9 mouse cellular contexts compared by ENCODE assay signal in genomic region chr10:60105391-60106145, GRCm38 (mm10). TPM values are rescaled to one million over a fixed set of nuclear protein-coding genes. Genes with fewer than 3 reads are reported as not detected.
DNase-seq lines count a peak whose midpoint lies in the region; ATAC-seq and TF ChIP-seq lines count a peak whose summit lies in the region.
"Had no signal": no experiment of that assay in that cellular context is flagged by ENCODE, and none has a peak within 500 bp of the region (broad histone marks: within the 10 kb centered on the region; RNA-seq: fewer than 3 reads in every experiment).

No protein-coding gene starts in this region.

- H3K9ac ChIP-seq in limb, embryonic 14.5 days (ENCODE audit: low read depth, low read length, severe bottlenecking) = peak overlapping the region; percentile 66; the same call in 1 of the 2 replicates
- no peak overlapping the region for H3K9ac ChIP-seq in stomach, postnatal 0 days (ENCODE audit: low read length)
- H3K9ac ChIP-seq: liver, embryonic 15.5 days had no signal

- H3K27ac ChIP-seq in limb, embryonic 14.5 days (replicated peaks; ENCODE audit: low read depth, low read length) = no peak overlapping the region
- no peak overlapping the region for H3K27ac ChIP-seq in stomach, postnatal 0 days (replicated peaks)
- H3K27ac ChIP-seq: liver, embryonic 15.5 days had no signal

- TF ChIP-seq POLR2A in limb, embryonic 14.5 days (IDR thresholded peaks at IDR 0.05; ENCODE audit: borderline replicate concordance, extremely low read depth, insufficient read depth, insufficient read length) = no peak

- H3K4me2 ChIP-seq in limb, embryonic 14.5 days (replicated peaks; ENCODE audit: low read depth, low read length, severe bottlenecking) = peak overlapping the region; percentile 93
- peak overlapping the region; percentile 97; the same call in 1 of the 2 replicates for H3K4me2 ChIP-seq in stomach, postnatal 0 days (replicated peaks; ENCODE audit: low read depth)

- H3K4me1 ChIP-seq in megakaryocyte, embryonic 14.5 days = peaks cover 20% of the 10 kb centered on the region
- H3K4me1 ChIP-seq in limb, embryonic 14.5 days (ENCODE audit: control insufficient read depth, insufficient read depth, low read length) = peaks cover 6% of the 10 kb centered on the region
- H3K4me1 ChIP-seq in stomach, postnatal 0 days (replicated peaks; ENCODE audit: control insufficient read depth, insufficient read depth) = 0 out of 2 replicates have a peak, but pooled peaks cover 5% of the 10 kb centered on the region

- TF ChIP-seq EP300 in stomach, postnatal 0 days (optimal IDR thresholded peaks at IDR 0.05) = no peak

- peaks cover 19% of the 10 kb centered on the region for H3K36me3 ChIP-seq in megakaryocyte, embryonic 14.5 days (replicated peaks; ENCODE audit: low read length)
- no peaks in the 10 kb centered on the region for H3K36me3 ChIP-seq in limb, embryonic 14.5 days (ENCODE audit: control insufficient read depth, insufficient read depth, low read length)
- H3K36me3 ChIP-seq in stomach, postnatal 0 days (ENCODE audit: control insufficient read depth, insufficient read depth, low read length) = no peaks in the 10 kb centered on the region
- H3K36me3 ChIP-seq: liver, embryonic 15.5 days had no signal

- 17% methylated on average over 18 of the region's 20 CpGs for WGBS in limb, embryonic 14.5 days
- 47% methylated on average over 20 of the region's 20 CpGs for WGBS in stomach, postnatal 0 days

- H3K4me3 ChIP-seq in megakaryocyte, embryonic 14.5 days (replicated peaks) = peak overlapping the region; percentile 56
- peak overlapping the region; percentile 59 for H3K4me3 ChIP-seq in limb, embryonic 14.5 days (replicated peaks; ENCODE audit: low read length)
- H3K4me3 ChIP-seq in stomach, postnatal 0 days (ENCODE audit: low read depth, low read length) = peak overlapping the region; percentile 56; the same call in 1 of the 2 replicates

- no peaks in the 10 kb centered on the region for H3K9me3 ChIP-seq in megakaryocyte, embryonic 14.5 days
- no peaks in the 10 kb centered on the region for H3K9me3 ChIP-seq in limb, embryonic 14.5 days (ENCODE audit: control insufficient read depth, low read length)
- no peaks in the 10 kb centered on the region for H3K9me3 ChIP-seq in stomach, postnatal 0 days (ENCODE audit: control insufficient read depth, low read length)
- H3K9me3 ChIP-seq: liver, embryonic 15.5 days had no signal

- DNase-seq in cerebellum, adult 9-10 months = peak; percentile 49
- DNase-seq in cerebellum, postnatal 4 days (ENCODE audit: low spot score in 2 of 2) = no peak
- no peak for DNase-seq in limb, embryonic 14.5 days (ENCODE audit: low spot score)
- no peak for DNase-seq in stomach, postnatal 0 days (ENCODE audit: low spot score)
- no peak for DNase-seq in urinary bladder, adult 2 months (ENCODE audit: low spot score)
- DNase-seq in right cerebral cortex, adult 18-20 months = no peak

- no peak for ATAC-seq in megakaryocyte, adult 5-6 weeks (ENCODE audit: poor library complexity, severe bottlenecking)
- peak; percentile 6; the same call in 1 of the 2 replicates for ATAC-seq in limb, embryonic 14.5 days (ENCODE audit: low FRiP score, low read depth)
- peak; percentile 41; the same call in 1 of the 2 replicates for ATAC-seq in stomach, postnatal 0 days (ENCODE audit: low FRiP score, low TSS enrichment)

- TF ChIP-seq CTCF in stomach, postnatal 0 days (IDR thresholded peaks at IDR 0.05; ENCODE audit: low read depth) = no peak

- peaks cover 66% of the 10 kb centered on the region for H3K27me3 ChIP-seq in megakaryocyte, embryonic 14.5 days (replicated peaks)
- H3K27me3 ChIP-seq in limb, embryonic 14.5 days (ENCODE audit: control insufficient read depth, insufficient read depth, low read length) = peaks cover 26% of the 10 kb centered on the region
- no peaks in the 10 kb centered on the region for H3K27me3 ChIP-seq in stomach, postnatal 0 days (ENCODE audit: control insufficient read depth, insufficient read depth, low read length)

RNA-seq across cellular contexts. Expression of gene Spock2, which starts 0.5 kb away (rescaled TPM):
- polyA plus RNA-seq in megakaryocyte, embryonic 14.5 days (2012; ENCODE audit: insufficient read depth, low replicate concordance) = 3.1 and 5.4 TPM in 2 replicates
- total RNA-seq in megakaryocyte, adult 5-6 weeks (2015) = 0.11 and 0.20 TPM in 2 replicates
- 0.04 and 0.07 TPM in 2 replicates for total RNA-seq in megakaryocyte, adult 5-6 weeks (2017)
- polyA plus RNA-seq in limb, embryonic 14.5 days (2012; rRNA removed) = 17.4 and 17.7 TPM in 2 replicates
- 7.3 and 7.6 TPM in 2 replicates for polyA plus RNA-seq in limb, embryonic 14.5 days (2014; fragmentation: Nextera tagmentation; extraction: Ambion mirVana)
- polyA plus RNA-seq in stomach, postnatal 0 days (2015; fragmentation: Nextera tagmentation; extraction: Ambion mirVana) = 3.6 and 4.1 TPM in 2 replicates
- 14.4 and 20.9 TPM in 2 replicates for polyA plus RNA-seq in urinary bladder, adult 2 months (2012; rRNA removed)
